Mouse (Mus musculus): ENCODE measurements around the gene Vps8. TPM values are rescaled to one million over a fixed set of nuclear protein-coding genes. Genes with fewer than 3 reads are reported as not detected.

The Vps8 gene
- polyA plus RNA-seq, 1 experiment from 2014 or later, result 16.3 TPM

GRCm38 (mm10) chr16:21550453-21550852 is 127.5 kb downstream of the Vps8 start:
- 0 out of 2 replicates have a peak, but pooled peaks cover 4% of the 10 kb centered on the region for H3K36me3 ChIP-seq
- no peak overlapping the region for H3K9ac ChIP-seq (replicated peaks)
- WGBS, result 73% methylated on average over 7 of the region's 7 CpGs
- H3K9me3 ChIP-seq, result no peaks in the 10 kb centered on the region
- no peak overlapping the region for H3K4me3 ChIP-seq (replicated peaks)
- no peaks in the 10 kb centered on the region for H3K4me1 ChIP-seq (replicated peaks)
- ATAC-seq (ENCODE audit: insufficient number of reproducible peaks, insufficient read depth, low FRiP score, low TSS enrichment, low read depth), result no peak
- H3K4me2 ChIP-seq, result no peak overlapping the region
- H3K27ac ChIP-seq, result no peak overlapping the region
- H3K27me3 ChIP-seq, result no peaks in the 10 kb centered on the region

- Histone ChIP-seq H3K27me3 (no peaks in the 10 kb centered on the region), H3K27ac (no peak overlapping the region), H3K4me2 (no peak overlapping the region), H3K4me1 (replicated peaks) (no peaks in the 10 kb centered on the region), H3K9me3 (0 out of 2 replicates have a peak, but pooled peaks cover 3% of the 10 kb centered on the region), H3K36me3 (peaks cover 4% of the 10 kb centered on the region; the same call in 1 of the 2 replicates), H3K4me3 (replicated peaks) (no peak overlapping the region), H3K9ac (replicated peaks) (no peak overlapping the region)
- ATAC-seq (ENCODE audit: insufficient number of reproducible peaks, insufficient read depth, low FRiP score, low TSS enrichment, low read depth), result no peak
- 87% methylated on average over 3 of the region's 3 CpGs for WGBS
Observed at GRCm38 (mm10) chr16:21553506-21553905, 130.6 kb downstream of the Vps8 start.

- no peak overlapping the region for H3K9ac ChIP-seq (replicated peaks)
- H3K27ac ChIP-seq, result no peak overlapping the region
- H3K36me3 ChIP-seq, result 0 out of 2 replicates have a peak, but pooled peaks cover 4% of the 10 kb centered on the region
- no peak overlapping the region for H3K4me2 ChIP-seq
- H3K4me3 ChIP-seq (replicated peaks), result no peak overlapping the region
- WGBS, result 65% methylated on average over 3 of the region's 3 CpGs
- no peaks in the 10 kb centered on the region for H3K9me3 ChIP-seq
- no peaks in the 10 kb centered on the region for H3K27me3 ChIP-seq
- no peak for ATAC-seq (ENCODE audit: insufficient number of reproducible peaks, insufficient read depth, low FRiP score, low TSS enrichment, low read depth)
- H3K4me1 ChIP-seq (replicated peaks), result peaks cover 10% of the 10 kb centered on the region; the same call in 1 of the 2 replicates
Observed at GRCm38 (mm10) chr16:21562625-21563300, 139.8 kb downstream of the Vps8 start.

- Histone ChIP-seq H3K36me3 (0 out of 2 replicates have a peak, but pooled peaks cover 4% of the 10 kb centered on the region), H3K4me2 (no peak overlapping the region), H3K27me3 (no peaks in the 10 kb centered on the region), H3K4me3 (replicated peaks) (no peak overlapping the region), H3K9me3 (no peaks in the 10 kb centered on the region), H3K4me1 (replicated peaks) (peaks cover 10% of the 10 kb centered on the region; the same call in 1 of the 2 replicates), H3K27ac (no peak overlapping the region), H3K9ac (replicated peaks) (no peak overlapping the region)
- WGBS, result 43% methylated on average over 6 of the region's 6 CpGs
- 0 out of 2 replicates have a peak, but pooled peaks have one; percentile 37 for ATAC-seq (ENCODE audit: insufficient number of reproducible peaks, insufficient read depth, low FRiP score, low TSS enrichment, low read depth)
Observed at GRCm38 (mm10) chr16:21563322-21563721, 140.4 kb downstream of the Vps8 start.

GRCm38 (mm10) chr16:21567093-21567492 is 144.2 kb downstream of the Vps8 start:
- Histone ChIP-seq H3K27ac (no peak overlapping the region), H3K9me3 (no peaks in the 10 kb centered on the region), H3K4me1 (replicated peaks) (peaks cover 10% of the 10 kb centered on the region; the same call in 1 of the 2 replicates), H3K9ac (replicated peaks) (no peak overlapping the region), H3K4me2 (no peak overlapping the region), H3K36me3 (no peaks in the 10 kb centered on the region), H3K27me3 (no peaks in the 10 kb centered on the region), H3K4me3 (replicated peaks) (no peak overlapping the region)
- no peak for ATAC-seq (ENCODE audit: insufficient number of reproducible peaks, insufficient read depth, low FRiP score, low TSS enrichment, low read depth)
- WGBS, result 88% methylated on average over 5 of the region's 5 CpGs

GRCm38 (mm10) chr16:21569952-21570351 is 147.0 kb downstream of the Vps8 start:
- no peaks in the 10 kb centered on the region for H3K27me3 ChIP-seq

GRCm38 (mm10) chr16:21570786-21571185 is 147.9 kb downstream of the Vps8 start:
- Histone ChIP-seq H3K27me3 (no peaks in the 10 kb centered on the region), H3K9me3 (no peaks in the 10 kb centered on the region), H3K4me2 (no peak overlapping the region), H3K4me1 (replicated peaks) (peaks cover 3% of the 10 kb centered on the region; the same call in 1 of the 2 replicates), H3K36me3 (no peaks in the 10 kb centered on the region), H3K9ac (replicated peaks) (no peak overlapping the region), H3K27ac (no peak overlapping the region), H3K4me3 (replicated peaks) (no peak overlapping the region)
- 88% methylated on average over 5 of the region's 5 CpGs for WGBS
- ATAC-seq (ENCODE audit: insufficient number of reproducible peaks, insufficient read depth, low FRiP score, low TSS enrichment, low read depth), result no peak

More at GRCm38 (mm10) chr16:21569952-21570351, 147.0 kb downstream of the Vps8 start:
- Histone ChIP-seq H3K4me3 (replicated peaks) (no peak overlapping the region), H3K9me3 (no peaks in the 10 kb centered on the region), H3K4me2 (no peak overlapping the region), H3K4me1 (replicated peaks) (no peaks in the 10 kb centered on the region), H3K36me3 (no peaks in the 10 kb centered on the region), H3K27ac (no peak overlapping the region), H3K9ac (replicated peaks) (no peak overlapping the region)
- ATAC-seq (ENCODE audit: insufficient number of reproducible peaks, insufficient read depth, low FRiP score, low TSS enrichment, low read depth), result no peak
- 62% methylated on average over 7 of the region's 7 CpGs for WGBS

- Histone ChIP-seq H3K9ac (replicated peaks) (no peak overlapping the region), H3K4me2 (no peak overlapping the region), H3K9me3 (no peaks in the 10 kb centered on the region), H3K27ac (no peak overlapping the region), H3K4me3 (replicated peaks) (no peak overlapping the region), H3K4me1 (replicated peaks) (peaks cover 7% of the 10 kb centered on the region; the same call in 1 of the 2 replicates), H3K36me3 (no peaks in the 10 kb centered on the region), H3K27me3 (no peaks in the 10 kb centered on the region)
- ATAC-seq (ENCODE audit: insufficient number of reproducible peaks, insufficient read depth, low FRiP score, low TSS enrichment, low read depth), result no peak
- 59% methylated on average over 10 of the region's 10 CpGs for WGBS
Observed at GRCm38 (mm10) chr16:21576000-21576420, 153.1 kb downstream of the Vps8 start.

- WGBS, result 86% methylated on average over 6 of the region's 6 CpGs
- H3K9me3 ChIP-seq, result no peaks in the 10 kb centered on the region
- H3K4me1 ChIP-seq (replicated peaks), result no peaks in the 10 kb centered on the region
- H3K36me3 ChIP-seq, result no peaks in the 10 kb centered on the region
- no peak for ATAC-seq (ENCODE audit: insufficient number of reproducible peaks, insufficient read depth, low FRiP score, low TSS enrichment, low read depth)
- H3K9ac ChIP-seq (replicated peaks), result no peak overlapping the region
- H3K27me3 ChIP-seq, result no peaks in the 10 kb centered on the region
- H3K4me3 ChIP-seq (replicated peaks), result no peak overlapping the region
- no peak overlapping the region for H3K27ac ChIP-seq
- H3K4me2 ChIP-seq, result no peak overlapping the region
Observed at GRCm38 (mm10) chr16:21589110-21589509, 166.2 kb downstream of the Vps8 start.

- no peak overlapping the region for H3K4me3 ChIP-seq (replicated peaks)
- no peak overlapping the region for H3K9ac ChIP-seq (replicated peaks)
- H3K4me1 ChIP-seq (replicated peaks), result no peaks in the 10 kb centered on the region
- 62% methylated on average over 5 of the region's 5 CpGs for WGBS
- no peak for ATAC-seq (ENCODE audit: insufficient number of reproducible peaks, insufficient read depth, low FRiP score, low TSS enrichment, low read depth)
- H3K27ac ChIP-seq, result no peak overlapping the region
- H3K36me3 ChIP-seq, result no peaks in the 10 kb centered on the region
- H3K27me3 ChIP-seq, result no peaks in the 10 kb centered on the region
- H3K9me3 ChIP-seq, result no peaks in the 10 kb centered on the region
- no peak overlapping the region for H3K4me2 ChIP-seq
Observed at GRCm38 (mm10) chr16:21590806-21591205, 167.9 kb downstream of the Vps8 start.

- 84% methylated on average over 2 of the region's 2 CpGs for WGBS
- H3K4me3 ChIP-seq (replicated peaks), result no peak overlapping the region
- H3K9me3 ChIP-seq, result no peaks in the 10 kb centered on the region
- no peaks in the 10 kb centered on the region for H3K27me3 ChIP-seq
- H3K9ac ChIP-seq (replicated peaks), result no peak overlapping the region
- no peak overlapping the region for H3K27ac ChIP-seq
- no peaks in the 10 kb centered on the region for H3K4me1 ChIP-seq (replicated peaks)
- no peak for ATAC-seq (ENCODE audit: insufficient number of reproducible peaks, insufficient read depth, low FRiP score, low TSS enrichment, low read depth)
- H3K36me3 ChIP-seq, result no peaks in the 10 kb centered on the region
- H3K4me2 ChIP-seq, result no peak overlapping the region
Observed at GRCm38 (mm10) chr16:21591511-21591910, 168.6 kb downstream of the Vps8 start.

- 54% methylated on average over 6 of the region's 6 CpGs for WGBS
- Histone ChIP-seq H3K4me3 (replicated peaks) (no peak overlapping the region), H3K9ac (replicated peaks) (no peak overlapping the region), H3K36me3 (no peaks in the 10 kb centered on the region), H3K27me3 (no peaks in the 10 kb centered on the region), H3K4me1 (replicated peaks) (no peaks in the 10 kb centered on the region), H3K27ac (no peak overlapping the region), H3K9me3 (no peaks in the 10 kb centered on the region), H3K4me2 (no peak overlapping the region)
- ATAC-seq (ENCODE audit: insufficient number of reproducible peaks, insufficient read depth, low FRiP score, low TSS enrichment, low read depth), result no peak
Observed at GRCm38 (mm10) chr16:21595539-21595938, 172.6 kb downstream of the Vps8 start.

All from limb, embryonic 12.5 days (tissue).